Mouse (Mus musculus) megakaryocyte, embryonic 14.5 days (primary cell): ENCODE measurements around the gene Kcnk4.

Source experiments
- FLI1 ChIP-seq: IDR thresholded peaks from 2 replicates; pipeline ENCODE4 v1.6.1; 2012; ENCODE audit warnings: low read length, inconsistent platforms, mixed read lengths
- GATA1 ChIP-seq: IDR thresholded peaks from 3 replicates; pipeline ENCODE4 v1.6.1; 2012; ENCODE audit warnings: mixed read lengths, low read length, inconsistent platforms, borderline replicate concordance

DNA sequence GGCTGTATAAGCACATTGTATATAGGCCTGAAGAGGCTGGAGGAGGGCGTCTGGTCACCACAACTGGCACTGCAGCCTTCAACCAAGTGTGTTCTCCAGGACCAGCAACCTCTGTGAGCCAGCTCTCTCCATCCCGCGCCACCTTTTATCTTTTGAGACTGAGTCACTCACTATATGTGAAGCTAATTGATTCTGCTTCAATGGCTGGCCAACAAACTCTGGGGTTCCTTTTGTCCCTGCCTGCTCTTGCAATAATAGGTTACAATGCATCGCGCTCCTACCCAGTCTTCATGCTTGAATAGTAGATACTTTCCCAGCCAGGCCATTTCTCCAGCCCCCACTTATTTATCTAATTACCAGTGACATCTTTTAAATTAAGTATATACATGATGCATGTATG, 49.3 kb upstream of the Kcnk4 start:
- no peak for TF ChIP-seq GATA1
- TF ChIP-seq FLI1 = no peak
